Mouse (Mus musculus) common myeloid progenitor, adult 5-6 weeks (primary cell): ENCODE data around the gene Arhgef12. TPM values are rescaled to one million over a fixed set of nuclear protein-coding genes. Genes with fewer than 3 reads are reported as not detected.

Experiments
- ATAC-seq: replicated peaks from 2 replicates; pipeline ENCODE4 v1.8.0; 2016; ENCODE audit warnings: low read depth, mild to moderate bottlenecking, moderate TSS enrichment, inconsistent platforms; ENCODE audit not compliant: poor library complexity, severe bottlenecking
- total RNA-seq: library from RNA; stranded (forward); fragments of 200-1000, 187-1606 nt; gene quantifications from 2 replicates; pipeline ENCODE4 v1.2.3, GENCODE M21; 2017

Gene Arhgef12
- total RNA-seq, 1 experiment from 2014 or later = 10.0 TPM

- no peak for ATAC-seq
Measured at GRCm38 (mm10) chr9:43084496-43085362, 22.3 kb downstream of the Arhgef12 start.

GRCm38 (mm10) chr9:43083441-43084055, 23.5 kb downstream of the Arhgef12 start:
- no peak for ATAC-seq

- no peak for ATAC-seq
Measured at GRCm38 (mm10) chr9:43078711-43079110, 28.3 kb downstream of the Arhgef12 start.

GRCm38 (mm10) chr9:43076163-43076562, 30.9 kb downstream of the Arhgef12 start:
- no peak for ATAC-seq

- ATAC-seq = no peak
Measured at GRCm38 (mm10) chr9:43074611-43075010, 32.4 kb downstream of the Arhgef12 start.

GRCm38 (mm10) chr9:43071741-43072140, 35.3 kb downstream of the Arhgef12 start:
- ATAC-seq = no peak

- ATAC-seq = no peak
Measured at GRCm38 (mm10) chr9:43071176-43071575, 35.9 kb downstream of the Arhgef12 start.

- no peak for ATAC-seq
Measured at GRCm38 (mm10) chr9:43070566-43070965, 36.5 kb downstream of the Arhgef12 start.

GRCm38 (mm10) chr9:43070153-43070552, 36.9 kb downstream of the Arhgef12 start:
- no peak for ATAC-seq

- no peak for ATAC-seq
Measured at GRCm38 (mm10) chr9:43067896-43068295, 39.1 kb downstream of the Arhgef12 start.

- no peak for ATAC-seq
Measured at GRCm38 (mm10) chr9:43065231-43065630, 41.8 kb downstream of the Arhgef12 start.

- ATAC-seq = no peak
Measured at GRCm38 (mm10) chr9:43061545-43061944, 45.5 kb downstream of the Arhgef12 start.

GRCm38 (mm10) chr9:43050391-43050790, 56.6 kb downstream of the Arhgef12 start:
- ATAC-seq = no peak

GRCm38 (mm10) chr9:43044481-43044880, 62.6 kb downstream of the Arhgef12 start:
- no peak for ATAC-seq

GRCm38 (mm10) chr9:43038466-43038865, 68.6 kb downstream of the Arhgef12 start:
- ATAC-seq = no peak

GRCm38 (mm10) chr9:43035208-43035607, 71.8 kb downstream of the Arhgef12 start:
- ATAC-seq = no peak

GRCm38 (mm10) chr9:43034273-43034672, 72.8 kb downstream of the Arhgef12 start:
- no peak for ATAC-seq

GRCm38 (mm10) chr9:43027757-43028156, 79.3 kb downstream of the Arhgef12 start:
- no peak for ATAC-seq

GRCm38 (mm10) chr9:43021515-43022251, 85.4 kb downstream of the Arhgef12 start:
- ATAC-seq = no peak

GRCm38 (mm10) chr9:43019656-43020055, 87.4 kb downstream of the Arhgef12 start:
- ATAC-seq = no peak

GRCm38 (mm10) chr9:43015786-43016185, 91.3 kb downstream of the Arhgef12 start:
- ATAC-seq = no peak
